Mouse (Mus musculus): ENCODE results near the gene Epha6. TPM values are rescaled to one million over a fixed set of nuclear protein-coding genes. Genes with fewer than 3 reads are reported as not detected.

The Epha6 gene
- polyA plus RNA-seq, 2 experiments: not detected

GRCm38 (mm10) chr16:60239356-60240190, 365.8 kb downstream of the Epha6 start:
- H3K36me3 ChIP-seq (replicated peaks; ENCODE audit: control insufficient read depth, insufficient read depth, low read depth): no peaks in the 10 kb centered on the region
- no peak overlapping the region for H3K4me3 ChIP-seq (ENCODE audit: insufficient read depth in 1 of 2, low read depth in 2 of 2, low read length in 2 of 2)
- WGBS (ENCODE audit: insufficient replicate concordance): 58% methylated on average over 2 of the region's 2 CpGs
- H3K27ac ChIP-seq: no peak overlapping the region
- TF ChIP-seq CTCF (IDR thresholded peaks at IDR 0.05; ENCODE audit: low read depth) (no peak), EP300 (IDR thresholded peaks at IDR 0.05; ENCODE audit: low read depth) (no peak)
- ATAC-seq (ENCODE audit: insufficient read depth) (no peak), DNase-seq (ENCODE audit: low read depth in 3 of 3, low spot score in 3 of 3) (no peak)
- no peaks in the 10 kb centered on the region for H3K4me1 ChIP-seq (replicated peaks; ENCODE audit: control insufficient read depth in 2 of 2, insufficient read depth in 2 of 2, low read length in 1 of 2)
- H3K9ac ChIP-seq (replicated peaks): no peak overlapping the region
- H3K4me2 ChIP-seq (ENCODE audit: low read depth): no peak overlapping the region
- H3K9me3 ChIP-seq (ENCODE audit: control insufficient read depth, low read length): no peaks in the 10 kb centered on the region
- no peaks in the 10 kb centered on the region for H3K27me3 ChIP-seq (ENCODE audit: control insufficient read depth, insufficient read depth, low read length)

DNA sequence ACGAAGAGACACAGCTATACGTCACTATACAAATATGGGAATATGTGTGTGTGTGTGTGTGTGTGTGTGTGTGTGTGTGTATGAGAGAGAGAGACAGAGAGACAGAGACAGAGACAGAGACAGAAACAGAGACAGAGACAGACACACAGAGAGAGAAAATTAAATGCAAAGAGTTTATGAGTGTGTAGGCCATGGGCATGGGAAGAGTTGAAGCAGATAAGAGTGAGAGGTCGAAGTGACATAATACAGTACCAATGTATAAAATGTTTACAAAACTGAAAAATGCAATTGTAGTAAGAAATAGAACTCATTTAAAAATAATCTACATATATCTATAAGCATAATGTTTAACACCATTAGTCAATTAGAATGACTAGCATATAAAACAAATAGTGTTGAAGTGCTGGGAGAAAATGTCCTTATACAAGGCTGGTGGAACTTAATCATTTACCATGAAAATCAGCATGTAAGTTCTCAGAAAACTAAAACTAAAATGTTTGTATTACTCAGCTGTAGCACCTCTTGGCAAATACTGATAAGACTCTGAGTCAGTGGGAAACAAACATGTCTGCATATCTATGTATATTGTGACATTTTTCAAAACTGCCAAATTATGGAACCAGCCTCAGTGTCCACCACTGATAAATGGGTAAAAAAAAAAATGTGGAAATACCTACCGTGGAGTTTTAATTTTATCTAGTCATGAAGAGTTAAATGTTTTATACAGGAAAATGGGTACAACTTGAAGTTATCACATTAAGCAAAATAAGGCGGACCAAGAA, 371.2 kb downstream of the Epha6 start:
- ATAC-seq (ENCODE audit: insufficient read depth) (peak; percentile 86), DNase-seq (ENCODE audit: low read depth in 3 of 3, low spot score in 3 of 3) (peak; percentile 16 to 38 (median 30))
- no peak overlapping the region for H3K4me3 ChIP-seq (ENCODE audit: insufficient read depth in 1 of 2, low read depth in 2 of 2, low read length in 2 of 2)
- no peaks in the 10 kb centered on the region for H3K9me3 ChIP-seq (ENCODE audit: control insufficient read depth, low read length)
- H3K4me1 ChIP-seq (replicated peaks; ENCODE audit: control insufficient read depth in 2 of 2, insufficient read depth in 2 of 2, low read length in 1 of 2): no peaks in the 10 kb centered on the region; a peak in 1 of 4 replicates
- TF ChIP-seq EP300 (IDR thresholded peaks at IDR 0.05; ENCODE audit: low read depth) (peak; percentile 76), CTCF (IDR thresholded peaks at IDR 0.05; ENCODE audit: low read depth) (no peak)
- no peaks in the 10 kb centered on the region for H3K27me3 ChIP-seq (ENCODE audit: control insufficient read depth, insufficient read depth, low read length)
- no peak overlapping the region for H3K9ac ChIP-seq (replicated peaks)
- H3K36me3 ChIP-seq (replicated peaks; ENCODE audit: control insufficient read depth, insufficient read depth, low read depth): no peaks in the 10 kb centered on the region
- 51% methylated on average over 5 of the region's 5 CpGs for WGBS (ENCODE audit: insufficient replicate concordance)
- H3K27ac ChIP-seq: no peak overlapping the region
- H3K4me2 ChIP-seq (ENCODE audit: low read depth): no peak overlapping the region

- Histone ChIP-seq H3K9me3 (ENCODE audit: control insufficient read depth, low read length) (no peaks in the 10 kb centered on the region), H3K4me2 (ENCODE audit: low read depth) (no peak overlapping the region), H3K27ac (no peak overlapping the region), H3K36me3 (replicated peaks; ENCODE audit: control insufficient read depth, insufficient read depth, low read depth) (no peaks in the 10 kb centered on the region), H3K9ac (replicated peaks) (no peak overlapping the region), H3K4me3 (ENCODE audit: insufficient read depth in 1 of 2, low read depth in 2 of 2, low read length in 2 of 2) (no peak overlapping the region), H3K4me1 (replicated peaks; ENCODE audit: control insufficient read depth in 2 of 2, insufficient read depth in 2 of 2, low read length in 1 of 2) (no peaks in the 10 kb centered on the region; a peak in 1 of 4 replicates), H3K27me3 (ENCODE audit: control insufficient read depth, insufficient read depth, low read length) (no peaks in the 10 kb centered on the region)
- DNase-seq (ENCODE audit: low read depth in 3 of 3, low spot score in 3 of 3) (no peak), ATAC-seq (ENCODE audit: insufficient read depth) (no peak)
- no peak for TF ChIP-seq EP300 (IDR thresholded peaks at IDR 0.05; ENCODE audit: low read depth)
- no peak for TF ChIP-seq CTCF (IDR thresholded peaks at IDR 0.05; ENCODE audit: low read depth)
- WGBS (ENCODE audit: insufficient replicate concordance): 94% methylated on average over 2 of the region's 2 CpGs
Observed at GRCm38 (mm10) chr16:60232982-60233381, 372.3 kb downstream of the Epha6 start.

- TF ChIP-seq CTCF (IDR thresholded peaks at IDR 0.05; ENCODE audit: low read depth): no peak
- no peak for TF ChIP-seq EP300 (IDR thresholded peaks at IDR 0.05; ENCODE audit: low read depth)
- DNase-seq (ENCODE audit: low read depth in 3 of 3, low spot score in 3 of 3) (no peak), ATAC-seq (ENCODE audit: insufficient read depth) (no peak)
- Histone ChIP-seq H3K36me3 (replicated peaks; ENCODE audit: control insufficient read depth, insufficient read depth, low read depth) (no peaks in the 10 kb centered on the region), H3K27me3 (ENCODE audit: control insufficient read depth, insufficient read depth, low read length) (no peaks in the 10 kb centered on the region), H3K4me2 (ENCODE audit: low read depth) (no peak overlapping the region), H3K9ac (replicated peaks) (no peak overlapping the region), H3K4me3 (ENCODE audit: insufficient read depth in 1 of 2, low read depth in 2 of 2, low read length in 2 of 2) (no peak overlapping the region), H3K4me1 (replicated peaks; ENCODE audit: control insufficient read depth in 2 of 2, insufficient read depth in 2 of 2, low read length in 1 of 2) (no peaks in the 10 kb centered on the region), H3K9me3 (ENCODE audit: control insufficient read depth, low read length) (no peaks in the 10 kb centered on the region), H3K27ac (no peak overlapping the region)
Observed at GRCm38 (mm10) chr16:60209151-60209550, 396.2 kb downstream of the Epha6 start.

DNA sequence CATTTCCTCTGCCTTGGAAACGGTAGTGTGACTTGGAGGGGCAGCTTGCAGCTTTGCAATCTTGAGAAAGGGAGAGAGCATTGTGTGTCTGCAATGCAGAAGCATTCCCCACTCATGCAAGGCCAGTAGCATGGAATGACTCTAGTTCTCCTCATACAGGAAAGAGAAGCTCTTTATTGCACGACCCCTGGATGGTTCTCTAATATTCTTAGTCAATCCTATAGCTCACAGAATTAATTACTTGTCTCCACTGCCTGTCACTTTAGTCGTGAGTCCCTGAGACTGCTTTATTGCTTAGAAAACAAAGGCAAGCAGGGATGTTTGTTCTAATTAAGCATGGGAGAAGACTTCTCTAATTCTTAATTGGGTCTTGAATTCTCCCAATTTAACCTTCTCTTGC, 429.8 kb downstream of the Epha6 start:
- Histone ChIP-seq H3K4me2 (ENCODE audit: low read depth) (no peak overlapping the region), H3K9me3 (ENCODE audit: control insufficient read depth, low read length) (no peaks in the 10 kb centered on the region), H3K4me3 (ENCODE audit: insufficient read depth in 1 of 2, low read depth in 2 of 2, low read length in 2 of 2) (no peak overlapping the region), H3K27ac (no peak overlapping the region), H3K9ac (replicated peaks) (no peak overlapping the region), H3K27me3 (ENCODE audit: control insufficient read depth, insufficient read depth, low read length) (no peaks in the 10 kb centered on the region), H3K4me1 (replicated peaks; ENCODE audit: control insufficient read depth in 2 of 2, insufficient read depth in 2 of 2, low read length in 1 of 2) (no peaks in the 10 kb centered on the region), H3K36me3 (replicated peaks; ENCODE audit: control insufficient read depth, insufficient read depth, low read depth) (no peaks in the 10 kb centered on the region)
- ATAC-seq (ENCODE audit: insufficient read depth) (no peak), DNase-seq (ENCODE audit: low read depth in 3 of 3, low spot score in 3 of 3) (no peak)
- TF ChIP-seq EP300 (IDR thresholded peaks at IDR 0.05; ENCODE audit: low read depth): no peak
- TF ChIP-seq CTCF (IDR thresholded peaks at IDR 0.05; ENCODE audit: low read depth): no peak
- WGBS (ENCODE audit: insufficient replicate concordance): 41% methylated on average over 3 of the region's 3 CpGs

All from liver, embryonic 14.5 days (tissue).